Mouse (Mus musculus) inflammation-experienced regulatory T-cells, adult 6 months (primary cell): ENCODE data around the gene Zfp433. TPM values are rescaled to one million over a fixed set of nuclear protein-coding genes. Genes with fewer than 3 reads are reported as not detected.
"Not testable (repeated sequence)": the region's sequence is repeated elsewhere in the genome, so short reads cannot be mapped to it uniquely, and the experiment has no call there.

Experiments
- ATAC-seq: one replicate; pipeline ENCODE4 v1.8.0; 2017
- polyA plus RNA-seq, 3 experiments: library from polyadenylated mRNA; unstranded; fragments of 100-300 nt; shearing (Covaris generic); gene quantifications; one replicate each; pipeline ENCODE4 v1.2.1; 2017

Gene Zfp433
- polyA plus RNA-seq = 10 to 100 TPM; 17.8 to 23.8 (median 18.4) TPM

DNA sequence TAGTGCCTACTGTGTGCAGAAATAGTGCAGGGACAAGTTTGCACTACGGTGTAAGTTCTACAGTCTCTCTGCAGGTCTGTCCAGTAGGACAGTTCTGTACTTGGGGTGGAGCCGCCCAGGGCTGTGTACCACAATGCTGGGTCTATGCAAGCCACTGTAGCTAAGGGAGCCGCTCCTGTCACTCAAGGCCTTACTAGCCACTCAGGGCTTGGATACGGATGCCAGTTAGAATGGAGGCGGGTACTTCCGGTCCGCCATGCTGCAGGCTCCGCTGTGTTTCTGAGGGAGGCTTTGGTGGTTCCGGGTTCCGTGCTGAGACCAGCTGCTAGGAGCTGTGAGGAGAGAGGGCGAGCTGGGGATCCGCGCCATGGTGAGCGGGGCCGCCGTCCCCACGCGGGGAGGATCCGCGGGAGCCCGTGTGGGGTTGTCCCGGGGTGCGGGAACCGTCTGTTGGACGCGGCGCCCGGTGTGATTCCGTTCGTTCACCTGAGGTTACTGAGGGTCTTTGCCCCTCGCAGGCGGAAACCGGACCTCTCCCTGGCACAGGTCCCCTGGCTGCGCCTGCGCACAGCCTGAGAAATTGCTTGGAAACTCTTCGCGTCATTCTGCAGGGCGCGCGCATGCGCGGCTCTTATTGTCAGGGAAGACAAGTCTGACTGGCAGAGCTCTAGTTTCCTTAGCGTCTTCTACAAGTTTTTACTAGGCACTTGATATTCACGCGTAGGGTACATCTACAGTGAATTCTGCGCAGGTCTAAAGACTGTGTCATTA lies at the start of gene Zfp433:
Gene Zfp433 (plus strand): TSS at position 295 of the 771 bp plus-strand sequence.
- peak; percentile 97 for ATAC-seq

DNA sequence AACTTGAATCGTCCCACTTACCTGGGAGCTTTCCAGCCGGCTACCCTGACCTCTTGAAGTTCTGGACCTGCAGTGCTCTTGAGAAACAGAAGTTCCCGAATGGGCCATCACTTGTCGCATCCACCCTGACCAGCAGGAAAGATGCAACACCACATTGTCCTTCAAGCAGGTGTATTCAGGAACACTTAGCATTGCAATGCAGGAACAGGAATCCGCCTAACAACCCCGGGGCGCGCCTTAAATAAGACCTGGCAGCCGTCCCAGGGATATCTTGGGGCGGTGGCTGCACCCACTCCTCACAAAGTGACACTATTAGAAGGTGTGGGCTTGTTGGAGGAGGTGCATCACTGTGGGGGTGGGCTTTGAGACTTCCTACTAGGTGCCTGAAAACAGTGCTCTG lies 49.4 kb upstream of the Zfp433 start:
- ATAC-seq = no peak

DNA sequence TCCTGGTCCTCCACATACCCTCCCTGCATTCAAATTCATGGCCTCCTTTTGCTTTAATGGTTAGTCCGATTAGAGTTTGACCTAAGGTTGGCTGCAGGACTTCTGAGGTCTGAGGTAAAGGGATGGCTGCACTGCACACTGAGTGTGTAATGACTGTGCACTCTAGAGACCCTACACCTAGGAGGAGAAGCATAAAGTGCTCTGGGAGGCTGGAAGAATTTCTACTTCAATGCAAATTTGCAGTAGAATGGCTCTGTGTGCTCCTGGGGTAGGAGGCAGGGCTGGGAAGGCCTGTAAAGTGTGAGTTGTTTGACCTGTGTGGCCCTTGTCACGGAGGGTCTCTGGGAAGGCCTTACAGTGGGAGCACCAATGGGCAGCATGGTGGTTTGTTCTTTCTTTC lies 48.5 kb upstream of the Zfp433 start:
- no peak for ATAC-seq

DNA sequence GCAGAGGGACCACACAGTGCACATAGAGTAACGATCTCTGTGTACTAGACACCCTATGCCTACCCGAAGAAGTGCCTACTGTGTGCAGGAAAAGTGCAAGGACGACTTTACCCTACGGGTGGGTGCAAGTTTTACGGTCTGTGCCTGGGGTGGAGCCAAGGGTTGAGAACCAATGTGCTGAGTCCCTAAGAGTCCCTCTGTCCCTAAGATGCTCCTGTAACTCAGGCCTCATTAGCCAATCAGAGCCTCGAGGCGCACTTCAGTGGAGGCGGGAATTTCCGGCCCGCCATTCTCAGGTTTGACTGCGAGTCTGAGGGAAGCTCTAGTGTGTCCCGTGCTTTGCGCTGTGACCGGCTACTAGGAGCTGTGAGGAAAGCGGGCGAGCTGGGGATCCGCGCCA lies 17.5 kb upstream of the Zfp433 start:
- ATAC-seq = not testable (repeated sequence)

DNA sequence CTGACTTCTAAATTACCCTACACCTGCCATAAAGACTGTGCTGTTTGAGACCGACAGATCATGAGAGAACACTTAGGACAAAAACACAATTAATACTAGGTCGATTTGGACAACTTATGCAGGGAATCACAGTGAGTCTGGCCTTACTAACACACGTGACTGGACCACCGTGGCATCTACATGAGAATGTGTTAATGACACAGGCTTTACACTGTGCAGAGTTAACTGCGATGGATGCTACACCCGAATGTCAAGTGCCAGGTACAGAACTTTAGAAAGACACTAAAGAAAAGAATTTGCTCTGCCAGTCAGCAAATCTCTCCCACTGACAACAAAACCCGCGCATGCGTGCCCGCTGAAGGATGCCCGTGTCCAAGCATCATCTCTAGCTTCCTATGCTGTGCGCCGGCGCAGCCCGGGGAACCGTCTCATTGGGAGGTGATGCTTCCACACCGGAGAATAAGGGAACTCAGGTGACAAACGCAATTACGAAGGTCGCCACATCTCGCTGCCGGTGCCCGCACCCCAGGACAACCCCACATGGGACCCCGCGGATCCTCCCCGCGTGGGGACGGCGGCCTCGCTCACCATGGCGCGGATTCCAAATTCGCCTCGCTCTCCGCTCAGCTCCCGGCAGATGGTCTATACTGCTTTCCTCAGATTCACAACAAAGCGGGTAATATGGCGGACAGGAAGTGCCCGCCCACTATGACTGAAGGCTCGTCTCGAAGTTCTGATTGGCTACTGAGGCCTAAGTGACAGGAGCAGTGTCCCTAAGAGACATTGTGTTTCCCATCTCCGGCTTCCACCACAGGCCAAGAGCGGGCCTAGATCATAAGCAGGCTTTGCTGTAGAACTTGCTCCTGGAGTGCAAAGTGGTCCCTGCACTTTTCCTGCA lies 66.1 kb downstream of the Zfp433 start, which contains the start of gene Gm3055:
Gene Gm3055 (minus strand): TSS at position 656 of the 898 bp plus-strand sequence.
- ATAC-seq = peak; percentile 95

DNA sequence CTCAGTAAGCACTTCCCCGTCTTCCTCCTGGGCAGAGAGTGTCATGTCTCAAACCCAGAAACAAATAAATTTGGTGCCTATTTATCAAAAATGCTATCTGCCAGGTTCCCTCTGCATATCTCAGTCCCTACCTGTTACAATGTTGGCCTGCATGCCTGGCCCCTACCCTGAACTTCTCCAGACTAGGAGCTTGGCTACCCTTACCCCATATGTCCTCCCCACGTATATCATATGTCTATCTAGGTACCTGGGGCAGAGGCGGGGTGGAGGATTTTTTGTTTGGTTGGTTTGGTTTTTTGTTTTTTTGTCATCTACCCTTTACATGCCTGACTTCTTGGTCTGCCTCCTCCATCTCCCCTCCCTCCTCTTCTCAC lies 66.8 kb downstream of the Zfp433 start:
- not testable (repeated sequence) for ATAC-seq

Other genes with a start within 250 kb of the Zfp433 start
- gene Nfic, start 249.2 kb upstream of the Zfp433 start, polyA plus RNA-seq = 10 to 100 TPM; 13.8 to 17.2 (median 15.0) TPM
- gene Celf5, start 222.1 kb upstream of the Zfp433 start, polyA plus RNA-seq = 1 to 10 TPM; 1.1 to 1.4 (median 1.2) TPM
- 10 to 100 TPM; 34.3 to 41.1 (median 36.9) TPM for gene Ncln, start 208.4 kb upstream of the Zfp433 start, polyA plus RNA-seq
- 10 to 100 TPM; 49.1 to 93.2 (median 50.3) TPM for gene S1pr4, start 204.7 kb upstream of the Zfp433 start, polyA plus RNA-seq
- gene Gna15, start 180.6 kb upstream of the Zfp433 start, polyA plus RNA-seq = 100 to 1,000 TPM in 1 of 3 experiments, 10 to 100 TPM in 2; 23.1 to 102 (median 24.3) TPM
- gene Gna11, start 159.6 kb upstream of the Zfp433 start, polyA plus RNA-seq = 10 to 100 TPM; 26.5 to 29.4 (median 28.7) TPM
- 100 to 1,000 TPM in 2 of 3 experiments, 10 to 100 TPM in 1; 82.5 to 118 (median 109) TPM for gene Aes, start 145.3 kb upstream of the Zfp433 start, polyA plus RNA-seq
- gene Tle2, start 130.3 kb upstream of the Zfp433 start, polyA plus RNA-seq = 1 to 10 TPM in 2 of 3 experiments, not detected in 1; 1.4 TPM
- gene Tle6, start 103.8 kb upstream of the Zfp433 start, polyA plus RNA-seq = 1 to 10 TPM in 2 of 3 experiments, under 1 TPM in 1; 0.99 to 1.9 (median 1.7) TPM
- gene BC025920, start 98.6 kb upstream of the Zfp433 start, polyA plus RNA-seq = 1 to 10 TPM in 2 of 3 experiments, under 1 TPM in 1; 0.69 to 5.2 (median 4.1) TPM
- gene Sirt6, start 77.0 kb upstream of the Zfp433 start, polyA plus RNA-seq = 10 to 100 TPM; 23.3 to 26.7 (median 24.3) TPM
- 1 to 10 TPM in 1 of 3 experiments, under 1 TPM in 2; 0.72 to 1.3 (median 0.90) TPM for gene Ankrd24, start 76.3 kb upstream of the Zfp433 start, polyA plus RNA-seq
- gene Gm10778, start 55.8 kb upstream of the Zfp433 start, polyA plus RNA-seq = 1 to 10 TPM; 5.2 to 9.4 (median 9.1) TPM
- gene Gm3055, start 66.3 kb downstream of the Zfp433 start, polyA plus RNA-seq = 1 to 10 TPM; 6.9 to 9.1 (median 7.6) TPM
- 1 to 10 TPM; 5.5 to 7.2 (median 6.0) TPM for gene Gm4767, start 107.4 kb downstream of the Zfp433 start, polyA plus RNA-seq
- 1 to 10 TPM; 1.3 to 9.8 (median 4.8) TPM for gene Gm32687, start 159.1 kb downstream of the Zfp433 start, polyA plus RNA-seq
- gene Zfp781, start 225.7 kb downstream of the Zfp433 start, polyA plus RNA-seq = 1 to 10 TPM; 2.4 to 3.7 (median 3.1) TPM